Mouse (Mus musculus) lung, adult 2 months (tissue): ENCODE measurements at regions not wholly inside any gene's neighbourhood (a gene's known extent, or its start where the extent isn't known, plus 50 kb on each side); places are given as distances from the start of the nearest gene placed in this dataset.

Experiments
- DNase-seq: peaks from one replicate; pipeline ENCODE4 v3.0.0; 2022
- H3K4me1 ChIP-seq: fragments of 200-500 bp; 2 replicates; pipeline ENCODE4 v1.6.1; 2011; ENCODE audit warnings: low read length; ENCODE audit not compliant: control insufficient read depth, insufficient read depth
- H3K4me3 ChIP-seq: fragments of 200-500 bp; replicated peaks from 2 replicates; pipeline ENCODE3; 2011; ENCODE audit warnings: low read depth, mild to moderate bottlenecking, control low read depth, low read length; ENCODE audit errors: extremely low read depth
- CTCF ChIP-seq: fragments of 200-500 bp; IDR thresholded peaks from 2 replicates; pipeline ENCODE4 v1.5.1; 2011; ENCODE audit warnings: mild to moderate bottlenecking, low read length, control low read depth; ENCODE audit not compliant: insufficient read depth
- POLR2A ChIP-seq: fragments of 200-500 bp; IDR thresholded peaks from 2 replicates; pipeline ENCODE4 v1.6.1; 2011; ENCODE audit warnings: low read depth, mild to moderate bottlenecking, control low read depth, low read length, borderline replicate concordance; ENCODE audit errors: extremely low read depth
- WGBS: fragments of 180-500 bp; shearing (Covaris S2); methylation state at CpG from one replicate; pipeline ENCODE4 v1.1.7; 2018; 5-methylcytosine and 5-hydroxymethylcytosine counted together

- DNase-seq: no peak
- no peaks in the 10 kb centered on the region for H3K4me1 ChIP-seq
- 47% methylated on average over 8 of the region's 8 CpGs for WGBS
- H3K4me3 ChIP-seq: no peak overlapping the region
- TF ChIP-seq CTCF: no peak
- TF ChIP-seq POLR2A: no peak
These were observed 306.5 kb downstream of the Rwdd3 start for GRCm38 (mm10) chr3:120865036-120865435.

- no peak for DNase-seq
- Histone ChIP-seq H3K4me3 (no peak overlapping the region), H3K4me1 (no peaks in the 10 kb centered on the region)
- no peak for TF ChIP-seq CTCF
- no peak for TF ChIP-seq POLR2A
- 72% methylated on average over 4 of the region's 4 CpGs for WGBS
These were observed 309.9 kb downstream of the Rwdd3 start for GRCm38 (mm10) chr3:120861641-120862040.

- no peak for TF ChIP-seq CTCF
- TF ChIP-seq POLR2A: no peak
- 83% methylated on average over 13 of the region's 13 CpGs for WGBS
- no peaks in the 10 kb centered on the region for H3K4me1 ChIP-seq
- no peak for DNase-seq
- no peak overlapping the region for H3K4me3 ChIP-seq
These were observed 313.2 kb downstream of the Rwdd3 start for GRCm38 (mm10) chr3:120858281-120858680.

GRCm38 (mm10) chr3:120854322-120854721, 317.2 kb downstream of the Rwdd3 start:
- Histone ChIP-seq H3K4me1 (no peaks in the 10 kb centered on the region), H3K4me3 (no peak overlapping the region)
- WGBS: 60% methylated on average over 3 of the region's 3 CpGs
- DNase-seq: no peak
- TF ChIP-seq CTCF (no peak), POLR2A (no peak)

GRCm38 (mm10) chr3:120843623-120844022, 327.9 kb downstream of the Rwdd3 start:
- DNase-seq: no peak
- 92% methylated on average over 2 of the region's 2 CpGs for WGBS
- TF ChIP-seq CTCF: no peak
- Histone ChIP-seq H3K4me3 (no peak overlapping the region), H3K4me1 (no peaks in the 10 kb centered on the region)

- 97% methylated on average over 19 of the region's 19 CpGs for WGBS
- Histone ChIP-seq H3K4me1 (no peaks in the 10 kb centered on the region), H3K4me3 (no peak overlapping the region)
- no peak for DNase-seq
- TF ChIP-seq CTCF: no peak
- no peak for TF ChIP-seq POLR2A
These were observed 348.0 kb downstream of the Rwdd3 start for GRCm38 (mm10) chr3:120823536-120823935.

- no peak for TF ChIP-seq POLR2A
- no peak for TF ChIP-seq CTCF
- no peak overlapping the region for H3K4me3 ChIP-seq
- 25% methylated on average over 2 of the region's 2 CpGs for WGBS
- no peaks in the 10 kb centered on the region for H3K4me1 ChIP-seq
- no peak for DNase-seq
These were observed 359.6 kb downstream of the Rwdd3 start for GRCm38 (mm10) chr3:120811901-120812300.

GRCm38 (mm10) chr3:120810527-120810926, 361.0 kb downstream of the Rwdd3 start:
- no peak overlapping the region for H3K4me3 ChIP-seq
- no peaks in the 10 kb centered on the region for H3K4me1 ChIP-seq
- DNase-seq: no peak
- WGBS: 68% methylated on average over 5 of the region's 5 CpGs
- no peak for TF ChIP-seq POLR2A
- no peak for TF ChIP-seq CTCF

- WGBS: 61% methylated on average over 6 of the region's 6 CpGs
- TF ChIP-seq POLR2A: no peak
- TF ChIP-seq CTCF: no peak
- Histone ChIP-seq H3K4me1 (no peaks in the 10 kb centered on the region), H3K4me3 (no peak overlapping the region)
- no peak for DNase-seq
These were observed 361.4 kb downstream of the Rwdd3 start for GRCm38 (mm10) chr3:120810048-120810447.

GRCm38 (mm10) chr3:120786659-120787058, 384.8 kb downstream of the Rwdd3 start:
- TF ChIP-seq CTCF (no peak), POLR2A (no peak)
- no peaks in the 10 kb centered on the region for H3K4me1 ChIP-seq
- DNase-seq: no peak
- 69% methylated on average over 9 of the region's 9 CpGs for WGBS
- no peak overlapping the region for H3K4me3 ChIP-seq

- no peak for DNase-seq
- Histone ChIP-seq H3K4me3 (no peak overlapping the region), H3K4me1 (no peaks in the 10 kb centered on the region)
- no peak for TF ChIP-seq POLR2A
- TF ChIP-seq CTCF: no peak
- 82% methylated on average over 6 of the region's 6 CpGs for WGBS
These were observed 390.0 kb downstream of the Rwdd3 start for GRCm38 (mm10) chr3:120781486-120781885.
